Comparison of ENCODE assay signal across 10 mouse cellular contexts in genomic region chr12:25124431-25125238, GRCm38 (mm10). TPM values are rescaled to one million over a fixed set of nuclear protein-coding genes. Genes with fewer than 3 reads are reported as not detected.
DNase-seq lines count a peak whose midpoint lies in the region; ATAC-seq lines count a peak whose summit lies in the region.
"Had no signal": no experiment of that assay in that cellular context is flagged by ENCODE, and none has a peak within 500 bp of the region (broad histone marks: within the 10 kb centered on the region; RNA-seq: fewer than 3 reads in every experiment).

No protein-coding gene starts in this region.

- peak overlapping the region; percentile 32 for H3K4me2 ChIP-seq in heart, embryonic 14.5 days (ENCODE audit: low read length)
- H3K4me2 ChIP-seq in embryonic facial prominence, embryonic 15.5 days (replicated peaks): no peak overlapping the region
- no peak overlapping the region for H3K4me2 ChIP-seq in intestine, embryonic 16.5 days (ENCODE audit: low read depth, low read length)
- H3K4me2 ChIP-seq in neural tube, embryonic 13.5 days: no peak overlapping the region
- no peak overlapping the region for H3K4me2 ChIP-seq in liver, embryonic 12.5 days

- intact Hi-C loops in heart, postnatal 14 days (cut with DNase I): no loop called here

- no peak for DNase-seq in heart, postnatal 14 days
- DNase-seq in frontal cortex, adult 2 months (ENCODE audit: extremely low spot score in 1 of 2, low spot score in 1 of 2): no peak
- DNase-seq in left cerebral cortex, adult 11 months (ENCODE audit: low spot score): no peak
- DNase-seq: kidney, postnatal 14 days; liver, postnatal 0 days had no signal

- no peaks in the 10 kb centered on the region for H3K9me3 ChIP-seq in heart, embryonic 14.5 days (ENCODE audit: control insufficient read depth, low read length)
- H3K9me3 ChIP-seq in embryonic facial prominence, embryonic 15.5 days (replicated peaks): no peaks in the 10 kb centered on the region
- H3K9me3 ChIP-seq in intestine, embryonic 16.5 days (ENCODE audit: control insufficient read depth, low read length): no peaks in the 10 kb centered on the region
- no peaks in the 10 kb centered on the region for H3K9me3 ChIP-seq in neural tube, embryonic 13.5 days
- no peaks in the 10 kb centered on the region for H3K9me3 ChIP-seq in liver, embryonic 12.5 days (replicated peaks)

- H3K27ac ChIP-seq in heart, embryonic 14.5 days (replicated peaks in 1 of 2; ENCODE audit: control insufficient read depth in 1 of 2, insufficient read depth in 1 of 2, low read depth in 2 of 2, low read length in 2 of 2): 0 out of 4 replicates have a peak overlapping the region, but pooled peaks of 1 of the 2 experiments have one; percentile 9
- H3K27ac ChIP-seq in embryonic facial prominence, embryonic 15.5 days (replicated peaks): no peak overlapping the region
- no peak overlapping the region for H3K27ac ChIP-seq in intestine, embryonic 16.5 days (ENCODE audit: low read length)
- H3K27ac ChIP-seq in neural tube, embryonic 13.5 days (replicated peaks): peak overlapping the region; percentile 78
- H3K27ac ChIP-seq in liver, embryonic 12.5 days: no peak overlapping the region

- H3K4me3 ChIP-seq in heart, embryonic 14.5 days (ENCODE audit: control insufficient read depth in 1 of 2, insufficient read depth in 1 of 2, low read depth in 1 of 2, low read length in 2 of 2): no peak overlapping the region
- H3K4me3 ChIP-seq in embryonic facial prominence, embryonic 15.5 days (replicated peaks): no peak overlapping the region
- H3K4me3 ChIP-seq in intestine, embryonic 16.5 days (ENCODE audit: low read length): no peak overlapping the region
- no peak overlapping the region for H3K4me3 ChIP-seq in neural tube, embryonic 13.5 days
- H3K4me3 ChIP-seq in liver, embryonic 12.5 days: no peak overlapping the region

- no peaks in the 10 kb centered on the region for H3K27me3 ChIP-seq in heart, embryonic 14.5 days (ENCODE audit: control insufficient read depth, insufficient read depth, low read length)
- no peaks in the 10 kb centered on the region for H3K27me3 ChIP-seq in embryonic facial prominence, embryonic 15.5 days
- no peaks in the 10 kb centered on the region for H3K27me3 ChIP-seq in intestine, embryonic 16.5 days (replicated peaks; ENCODE audit: control insufficient read depth, insufficient read depth, low read length)
- H3K27me3 ChIP-seq in neural tube, embryonic 13.5 days: 0 out of 2 replicates have a peak, but pooled peaks cover 4% of the 10 kb centered on the region
- no peaks in the 10 kb centered on the region for H3K27me3 ChIP-seq in liver, embryonic 12.5 days (replicated peaks)

- H3K36me3 ChIP-seq in heart, embryonic 14.5 days (ENCODE audit: control insufficient read depth, insufficient read depth, low read length): no peaks in the 10 kb centered on the region
- H3K36me3 ChIP-seq in embryonic facial prominence, embryonic 15.5 days: no peaks in the 10 kb centered on the region
- H3K36me3 ChIP-seq in intestine, embryonic 16.5 days (ENCODE audit: control insufficient read depth, insufficient read depth, low read length): no peaks in the 10 kb centered on the region
- H3K36me3 ChIP-seq in neural tube, embryonic 13.5 days: no peaks in the 10 kb centered on the region
- H3K36me3 ChIP-seq in liver, embryonic 12.5 days: no peaks in the 10 kb centered on the region

- peaks cover 7 to 11% of the 10 kb centered on the region in 2 experiments; a peak in 1 of 4 replicates for H3K4me1 ChIP-seq in heart, embryonic 14.5 days (ENCODE audit: control insufficient read depth in 2 of 2, insufficient read depth in 2 of 2, low read length in 2 of 2)
- peaks cover 25% of the 10 kb centered on the region for H3K4me1 ChIP-seq in embryonic facial prominence, embryonic 15.5 days
- peaks cover 15% of the 10 kb centered on the region; the same call in 1 of the 2 replicates for H3K4me1 ChIP-seq in intestine, embryonic 16.5 days (ENCODE audit: control insufficient read depth, insufficient read depth, low read length)
- peaks cover 45% of the 10 kb centered on the region for H3K4me1 ChIP-seq in neural tube, embryonic 13.5 days (replicated peaks)
- H3K4me1 ChIP-seq in liver, embryonic 12.5 days: peaks cover 24% of the 10 kb centered on the region; the same call in 1 of the 2 replicates

- no peak; the same call in 1 of the 2 replicates for ATAC-seq in heart, embryonic 14.5 days (ENCODE audit: insufficient number of reproducible peaks, insufficient read depth, low FRiP score, low read depth)
- peak; percentile 52; the same call in 1 of the 2 replicates for ATAC-seq in embryonic facial prominence, embryonic 15.5 days (ENCODE audit: insufficient number of reproducible peaks, low FRiP score, low TSS enrichment, low read depth)
- peak; percentile 30; the same call in 1 of the 2 replicates for ATAC-seq in intestine, embryonic 16.5 days
- ATAC-seq in neural tube, embryonic 13.5 days (ENCODE audit: low read depth): peak; percentile 82
- ATAC-seq in liver, embryonic 12.5 days: no peak
- ATAC-seq: liver, postnatal 0 days had no signal

- H3K9ac ChIP-seq in heart, embryonic 14.5 days (ENCODE audit: low read length): no peak overlapping the region; the same call in 1 of the 2 replicates
- H3K9ac ChIP-seq in embryonic facial prominence, embryonic 15.5 days: no peak overlapping the region
- H3K9ac ChIP-seq in intestine, embryonic 16.5 days (ENCODE audit: low read depth, low read length): no peak overlapping the region
- no peak overlapping the region for H3K9ac ChIP-seq in neural tube, embryonic 13.5 days
- no peak overlapping the region for H3K9ac ChIP-seq in liver, embryonic 12.5 days
- H3K9ac ChIP-seq: liver, postnatal 0 days had no signal

- 22% methylated on average over 19 of the region's 19 CpGs for WGBS in heart, embryonic 14.5 days
- 21% methylated on average over 19 of the region's 19 CpGs for WGBS in embryonic facial prominence, embryonic 15.5 days
- WGBS in intestine, embryonic 16.5 days: 34% methylated on average over 19 of the region's 19 CpGs
- WGBS in neural tube, embryonic 13.5 days: 6% methylated on average over 19 of the region's 19 CpGs
- 38% methylated on average over 19 of the region's 19 CpGs for WGBS in liver, embryonic 12.5 days (ENCODE audit: insufficient replicate concordance)

RNA-seq across cellular contexts. Expression of gene Id2, which starts 27.7 kb away (rescaled TPM):
- 250 and 295 TPM in 2 replicates for polyA plus RNA-seq in heart, embryonic 14.5 days (2014; fragmentation: Nextera tagmentation; extraction: Ambion mirVana)
- 10 to 100 TPM; 13.6 to 14.6 TPM for total RNA-seq in heart, postnatal 14 days (2021)
- 295 and 296 TPM in 2 replicates for polyA plus RNA-seq in embryonic facial prominence, embryonic 15.5 days (2015; fragmentation: Nextera tagmentation; extraction: Ambion mirVana)
- polyA plus RNA-seq in intestine, embryonic 16.5 days (2015; fragmentation: Nextera tagmentation; extraction: Ambion mirVana): 333 and 353 TPM in 2 replicates
- polyA plus RNA-seq in neural tube, embryonic 13.5 days (2015; fragmentation: Nextera tagmentation; extraction: Ambion mirVana): 254 and 258 TPM in 2 replicates
- polyA plus RNA-seq in liver, embryonic 12.5 days (2016; fragmentation: Nextera tagmentation; extraction: Ambion mirVana): 111 and 112 TPM in 2 replicates
- polyA plus RNA-seq in frontal cortex, adult 2 months (2012; rRNA removed): 188 and 189 TPM in 2 replicates

Comparison
In these comparisons a context has a peak if more than half of its experiments do, and no peak if none do; other contexts are left out.
1. ATAC-seq: peak in embryonic facial prominence, embryonic 15.5 days (single experiment), intestine, embryonic 16.5 days (single experiment) and neural tube, embryonic 13.5 days (single experiment); none in heart, embryonic 14.5 days (single experiment) and liver, embryonic 12.5 days (single experiment).